Mouse (Mus musculus) olfactory bulb, adult 2 months (tissue): ENCODE measurements around the gene Sez6l.

Experiments used
- CTCF ChIP-seq: fragments of 200-500 bp; IDR thresholded peaks from 2 replicates; pipeline ENCODE4 v1.5.1; 2012; ENCODE audit warnings: low read depth, mild to moderate bottlenecking, low read length, moderate library complexity; ENCODE audit not compliant: insufficient read depth
- POLR2A ChIP-seq: fragments of 200-500 bp; IDR thresholded peaks from 2 replicates; pipeline ENCODE4 v1.6.1; 2012; ENCODE audit warnings: mild to moderate bottlenecking, low read depth, low read length, moderate library complexity; ENCODE audit not compliant: insufficient read depth

- no peak for TF ChIP-seq CTCF
- TF ChIP-seq POLR2A = no peak
Measured at GRCm38 (mm10) chr5:112596729-112597128, 19.7 kb upstream of the Sez6l start.
